Mouse (Mus musculus): ENCODE data around the gene Pde4d. TPM values are rescaled to one million over a fixed set of nuclear protein-coding genes. Genes with fewer than 3 reads are reported as not detected.

The Pde4d gene
- polyA plus RNA-seq, 1 experiment from 2014 or later: 13.5 TPM

DNA sequence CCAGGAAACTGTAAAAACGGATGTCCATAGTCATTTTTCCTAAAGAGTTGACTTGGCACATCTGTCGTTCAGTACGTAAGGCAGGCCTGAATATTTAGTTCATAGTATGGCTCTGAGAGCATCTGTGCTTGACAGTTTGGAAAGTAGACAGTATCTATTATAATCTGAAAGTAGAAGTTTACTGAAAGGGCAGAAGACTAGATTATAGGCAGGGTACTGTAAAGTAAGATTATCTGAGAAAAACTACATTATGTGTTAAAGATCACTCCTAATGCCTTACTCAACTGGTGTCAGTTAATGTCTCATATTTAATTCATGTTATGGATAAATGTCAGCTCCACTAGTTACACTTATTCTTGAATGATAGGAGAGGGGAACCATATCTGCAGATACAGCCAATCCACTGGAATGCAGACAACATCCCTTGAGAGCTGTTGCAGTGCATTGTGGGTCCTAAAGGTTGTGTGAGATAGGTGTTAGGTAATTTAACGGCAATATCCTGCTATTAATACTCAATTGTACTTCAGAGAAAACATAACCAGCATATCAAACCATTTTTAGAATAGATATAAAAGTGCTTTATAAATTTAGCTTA, 1232.0 kb downstream of the Pde4d start:
- no peaks in the 10 kb centered on the region for H3K36me3 ChIP-seq
- no peaks in the 10 kb centered on the region for H3K27me3 ChIP-seq (ENCODE audit: insufficient read depth, poor library complexity, severe bottlenecking)
- no peak overlapping the region for H3K27ac ChIP-seq
- no peaks in the 10 kb centered on the region for H3K9me3 ChIP-seq
- no peak overlapping the region for H3K4me3 ChIP-seq
- no peak for DNase-seq (ENCODE audit: low spot score)
- WGBS: 90% methylated on average over 4 of the region's 4 CpGs
- H3K4me1 ChIP-seq (replicated peaks): peaks cover 25% of the 10 kb centered on the region

DNA sequence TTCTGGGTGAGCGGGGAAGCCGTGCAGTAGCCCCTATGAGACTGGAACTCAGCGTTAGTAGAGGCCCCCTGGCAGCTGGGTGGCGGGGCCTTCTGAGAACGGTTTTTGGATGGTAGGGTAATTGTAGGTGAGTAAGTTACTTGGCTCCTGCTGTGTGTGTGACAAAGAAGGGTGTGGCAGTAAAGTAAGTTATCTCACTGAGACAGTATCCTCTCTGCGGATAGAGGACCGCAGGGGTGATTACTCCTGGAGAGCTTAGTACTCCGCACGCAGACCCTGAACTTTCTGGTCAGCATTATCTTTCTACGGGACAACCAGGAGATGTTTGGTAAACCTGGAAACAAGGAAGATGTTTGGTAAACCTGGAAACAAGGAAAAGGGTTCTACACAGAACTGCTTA, 1233.3 kb downstream of the Pde4d start:
- no peak for DNase-seq (ENCODE audit: low spot score)
- H3K4me3 ChIP-seq: no peak overlapping the region
- no peak overlapping the region for H3K27ac ChIP-seq
- H3K27me3 ChIP-seq (ENCODE audit: insufficient read depth, poor library complexity, severe bottlenecking): no peaks in the 10 kb centered on the region
- peaks cover 25% of the 10 kb centered on the region for H3K4me1 ChIP-seq (replicated peaks)
- H3K9me3 ChIP-seq: no peaks in the 10 kb centered on the region
- WGBS: 74% methylated on average over 10 of the region's 10 CpGs
- H3K36me3 ChIP-seq: no peaks in the 10 kb centered on the region

DNA sequence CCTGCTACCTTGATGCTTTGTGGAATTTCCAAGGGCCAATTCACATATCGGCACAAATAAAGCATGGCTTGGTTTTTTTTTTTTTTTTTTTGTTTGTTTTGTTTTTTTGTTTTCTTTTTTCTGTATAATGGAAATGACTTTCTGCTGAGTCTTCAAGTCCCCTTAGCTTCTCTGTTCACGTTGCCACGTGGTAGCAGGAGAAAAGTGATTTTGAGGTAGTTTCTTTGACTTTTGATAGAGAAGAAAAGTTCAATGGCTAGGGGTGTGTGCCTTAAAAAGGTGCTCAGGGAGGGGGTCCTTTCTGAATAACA, 1235.2 kb downstream of the Pde4d start:
- WGBS: 10% methylated on average over 3 of the region's 3 CpGs
- DNase-seq (ENCODE audit: low spot score): no peak
- Histone ChIP-seq H3K4me1 (replicated peaks) (peaks cover 25% of the 10 kb centered on the region), H3K27ac (peak overlapping the region; percentile 86), H3K9me3 (no peaks in the 10 kb centered on the region), H3K4me3 (peak overlapping the region; percentile 62), H3K36me3 (no peaks in the 10 kb centered on the region), H3K27me3 (ENCODE audit: insufficient read depth, poor library complexity, severe bottlenecking) (no peaks in the 10 kb centered on the region)

GRCm38 (mm10) chr13:109685296-109686115, 1235.8 kb downstream of the Pde4d start:
- no peaks in the 10 kb centered on the region for H3K9me3 ChIP-seq
- peaks cover 25% of the 10 kb centered on the region for H3K4me1 ChIP-seq (replicated peaks)
- DNase-seq (ENCODE audit: low spot score): peak; percentile 60
- no peaks in the 10 kb centered on the region for H3K27me3 ChIP-seq (ENCODE audit: insufficient read depth, poor library complexity, severe bottlenecking)
- H3K4me3 ChIP-seq: peak overlapping the region; percentile 62
- peak overlapping the region; percentile 86 for H3K27ac ChIP-seq
- H3K36me3 ChIP-seq: no peaks in the 10 kb centered on the region
- WGBS: under 1% methylated on average over 29 of the region's 29 CpGs

DNA sequence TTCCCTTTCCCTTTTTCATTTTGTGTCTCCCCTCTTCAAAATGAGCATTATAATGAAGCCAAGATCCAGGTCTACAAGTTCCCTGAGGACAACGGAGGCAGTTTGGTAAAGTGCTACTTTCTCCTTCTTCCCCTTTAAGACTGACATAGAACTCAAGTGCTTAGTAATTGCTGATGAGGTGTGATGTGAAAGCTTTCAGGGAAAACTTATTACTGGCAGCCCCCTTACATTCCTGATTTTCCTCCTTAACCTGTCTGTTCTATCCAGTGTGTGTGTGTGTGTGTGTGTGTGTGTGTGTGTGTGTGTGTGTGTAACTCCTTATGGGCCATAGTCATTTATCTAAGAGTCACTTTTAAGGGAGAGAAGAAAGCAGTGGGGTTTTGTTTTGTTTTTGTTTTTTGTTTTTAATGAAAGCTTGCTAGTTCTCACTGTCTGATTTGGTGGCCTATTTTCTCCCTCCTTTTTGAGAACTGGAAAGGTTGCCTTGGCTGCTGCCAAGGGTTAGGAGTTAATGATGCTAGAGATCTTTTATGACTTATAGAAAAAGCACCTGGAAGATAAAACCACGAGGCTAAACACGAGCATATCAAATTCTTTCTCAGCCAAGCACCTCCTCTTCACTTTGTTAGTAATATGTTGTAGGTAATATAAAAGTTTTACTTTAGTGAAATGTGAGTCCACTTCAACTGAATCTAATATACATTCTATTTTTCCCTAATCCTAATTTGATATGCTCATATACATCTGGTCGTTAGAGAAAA, 1236.5 kb downstream of the Pde4d start:
- no peak for DNase-seq (ENCODE audit: low spot score)
- no peaks in the 10 kb centered on the region for H3K36me3 ChIP-seq
- peak overlapping the region; percentile 62 for H3K4me3 ChIP-seq
- H3K4me1 ChIP-seq (replicated peaks): peaks cover 25% of the 10 kb centered on the region
- H3K27ac ChIP-seq: peak overlapping the region; percentile 86
- H3K27me3 ChIP-seq (ENCODE audit: insufficient read depth, poor library complexity, severe bottlenecking): no peaks in the 10 kb centered on the region
- no peaks in the 10 kb centered on the region for H3K9me3 ChIP-seq
- WGBS: 34% methylated on average over 4 of the region's 4 CpGs

GRCm38 (mm10) chr13:109686906-109687305, 1237.2 kb downstream of the Pde4d start:
- Histone ChIP-seq H3K9me3 (no peaks in the 10 kb centered on the region), H3K4me1 (replicated peaks) (peaks cover 25% of the 10 kb centered on the region), H3K27me3 (ENCODE audit: insufficient read depth, poor library complexity, severe bottlenecking) (no peaks in the 10 kb centered on the region), H3K4me3 (peak overlapping the region; percentile 62), H3K36me3 (no peaks in the 10 kb centered on the region), H3K27ac (no peak overlapping the region)
- WGBS: 70% methylated on average over 3 of the region's 3 CpGs
- DNase-seq (ENCODE audit: low spot score): no peak

- no peaks in the 10 kb centered on the region for H3K9me3 ChIP-seq
- peaks cover 25% of the 10 kb centered on the region for H3K4me1 ChIP-seq (replicated peaks)
- no peak overlapping the region for H3K27ac ChIP-seq
- H3K4me3 ChIP-seq: no peak overlapping the region
- no peak for DNase-seq (ENCODE audit: low spot score)
- no peaks in the 10 kb centered on the region for H3K36me3 ChIP-seq
- no peaks in the 10 kb centered on the region for H3K27me3 ChIP-seq (ENCODE audit: insufficient read depth, poor library complexity, severe bottlenecking)
- WGBS: 91% methylated on average over 2 of the region's 2 CpGs
Observed at GRCm38 (mm10) chr13:109688195-109688594, 1238.4 kb downstream of the Pde4d start.

DNA sequence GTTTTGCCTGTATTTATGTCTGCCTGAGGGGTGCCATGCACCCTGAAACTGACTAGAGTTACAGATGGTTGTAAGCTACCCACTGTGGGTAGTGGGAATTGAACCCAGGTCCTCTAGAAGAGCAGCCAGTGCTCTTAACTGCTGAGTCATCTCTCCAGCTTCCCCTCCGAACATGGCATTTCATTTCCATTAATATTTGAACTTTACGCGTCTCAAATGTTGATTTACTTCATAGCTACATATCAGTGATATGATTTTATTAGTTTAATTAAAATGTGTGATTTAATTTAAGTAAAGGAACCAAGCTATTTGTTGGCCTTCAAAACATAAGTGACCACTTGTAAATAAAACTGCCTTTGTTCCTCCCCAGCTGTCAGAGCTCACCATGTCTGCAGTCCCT, 1239.4 kb downstream of the Pde4d start:
- no peak for DNase-seq (ENCODE audit: low spot score)
- 96% methylated on average over 3 of the region's 3 CpGs for WGBS
- Histone ChIP-seq H3K36me3 (no peaks in the 10 kb centered on the region), H3K4me1 (replicated peaks) (peaks cover 20% of the 10 kb centered on the region; the same call in 1 of the 2 replicates), H3K9me3 (no peaks in the 10 kb centered on the region), H3K27me3 (ENCODE audit: insufficient read depth, poor library complexity, severe bottlenecking) (no peaks in the 10 kb centered on the region), H3K4me3 (no peak overlapping the region), H3K27ac (no peak overlapping the region)

DNA sequence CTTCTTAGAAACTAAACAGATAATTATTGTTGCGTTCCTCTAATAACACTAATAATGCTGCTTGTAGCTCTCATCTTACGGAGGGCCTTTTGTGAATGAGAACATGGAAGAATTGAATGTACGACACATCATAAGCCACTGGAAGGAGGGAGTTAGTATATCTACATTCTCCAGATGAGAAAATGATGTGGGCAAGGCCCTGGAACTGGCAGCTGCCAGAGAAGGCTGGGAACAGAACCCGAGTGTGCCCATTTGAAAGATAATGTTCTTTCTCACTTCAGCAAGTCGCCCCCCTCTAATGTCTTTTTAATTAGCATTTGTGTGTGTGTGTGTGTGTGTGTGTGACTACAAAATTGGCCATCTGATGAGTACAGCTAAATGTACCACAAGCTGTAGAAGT, 1240.8 kb downstream of the Pde4d start:
- Histone ChIP-seq H3K36me3 (no peaks in the 10 kb centered on the region), H3K9me3 (no peaks in the 10 kb centered on the region), H3K4me1 (replicated peaks) (peaks cover 10% of the 10 kb centered on the region; the same call in 1 of the 2 replicates), H3K4me3 (no peak overlapping the region), H3K27me3 (ENCODE audit: insufficient read depth, poor library complexity, severe bottlenecking) (no peaks in the 10 kb centered on the region), H3K27ac (no peak overlapping the region)
- WGBS: 89% methylated on average over 5 of the region's 5 CpGs
- DNase-seq (ENCODE audit: low spot score): no peak

- H3K36me3 ChIP-seq: no peaks in the 10 kb centered on the region
- H3K27me3 ChIP-seq (ENCODE audit: insufficient read depth, poor library complexity, severe bottlenecking): no peaks in the 10 kb centered on the region
- H3K9me3 ChIP-seq: no peaks in the 10 kb centered on the region
- DNase-seq (ENCODE audit: low spot score): no peak
- no peak overlapping the region for H3K4me3 ChIP-seq
- H3K4me1 ChIP-seq (replicated peaks): no peaks in the 10 kb centered on the region
- WGBS: 79% methylated on average over 3 of the region's 3 CpGs
- no peak overlapping the region for H3K27ac ChIP-seq
Observed at GRCm38 (mm10) chr13:109692851-109693250, 1243.1 kb downstream of the Pde4d start.

- Histone ChIP-seq H3K9me3 (no peaks in the 10 kb centered on the region), H3K27ac (no peak overlapping the region), H3K4me1 (replicated peaks) (no peaks in the 10 kb centered on the region), H3K36me3 (no peaks in the 10 kb centered on the region), H3K4me3 (no peak overlapping the region), H3K27me3 (ENCODE audit: insufficient read depth, poor library complexity, severe bottlenecking) (no peaks in the 10 kb centered on the region)
- WGBS: 87% methylated on average over 2 of the region's 2 CpGs
- DNase-seq (ENCODE audit: low spot score): no peak
Observed at GRCm38 (mm10) chr13:109693769-109694168, 1244.0 kb downstream of the Pde4d start.

GRCm38 (mm10) chr13:109694293-109694692, 1244.5 kb downstream of the Pde4d start:
- H3K27ac ChIP-seq: no peak overlapping the region
- H3K36me3 ChIP-seq: no peaks in the 10 kb centered on the region
- no peak overlapping the region for H3K4me3 ChIP-seq
- WGBS: 93% methylated on average over 2 of the region's 2 CpGs
- no peaks in the 10 kb centered on the region for H3K27me3 ChIP-seq (ENCODE audit: insufficient read depth, poor library complexity, severe bottlenecking)
- no peak for DNase-seq (ENCODE audit: low spot score)
- no peaks in the 10 kb centered on the region for H3K9me3 ChIP-seq
- H3K4me1 ChIP-seq (replicated peaks): no peaks in the 10 kb centered on the region

- Histone ChIP-seq H3K27ac (no peak overlapping the region), H3K4me3 (no peak overlapping the region), H3K27me3 (ENCODE audit: insufficient read depth, poor library complexity, severe bottlenecking) (no peaks in the 10 kb centered on the region), H3K36me3 (no peaks in the 10 kb centered on the region), H3K4me1 (replicated peaks) (no peaks in the 10 kb centered on the region), H3K9me3 (no peaks in the 10 kb centered on the region)
- 88% methylated on average over 6 of the region's 6 CpGs for WGBS
- no peak for DNase-seq (ENCODE audit: low spot score)
Observed at GRCm38 (mm10) chr13:109695098-109695497, 1245.3 kb downstream of the Pde4d start.
